Mouse (Mus musculus): ENCODE data around the gene Olfr1045. TPM values are rescaled to one million over a fixed set of nuclear protein-coding genes. Genes with fewer than 3 reads are reported as not detected.
"Not testable (repeated sequence)": the region's sequence is repeated elsewhere in the genome, so short reads cannot be mapped to it uniquely, and the experiment has no call there.

Olfr1045 gene
- polyA plus RNA-seq (2015; fragmentation: Nextera tagmentation; extraction: Ambion mirVana) = not detected in 2 replicates

GRCm38 (mm10) chr2:86202909-86203308 is at the start of gene Olfr1045:
Gene Olfr1045, minus strand, starts transcription at chr2:86203009.
- Histone ChIP-seq H3K4me1 (ENCODE audit: control insufficient read depth, insufficient read depth, low read length) (no peaks in the 10 kb centered on the region), H3K4me2 (ENCODE audit: low read length) (no peak within 1 kb of the TSS), H3K9ac (ENCODE audit: low read depth, low read length) (no peak within 1 kb of the TSS), H3K4me3 (ENCODE audit: low read depth, low read length) (no peak within 1 kb of the TSS), H3K27me3 (ENCODE audit: control insufficient read depth, insufficient read depth, low read depth, low read length) (no peaks in the 10 kb centered on the region), H3K27ac (ENCODE audit: low read length) (no peak within 1 kb of the TSS), H3K9me3 (replicated peaks; ENCODE audit: control insufficient read depth, low read length, poor library complexity, severe bottlenecking) (no peaks in the 10 kb centered on the region), H3K36me3 (ENCODE audit: control insufficient read depth, insufficient read depth, low read length) (no peaks in the 10 kb centered on the region)
- ATAC-seq = no peak

- no peaks in the 10 kb centered on the region for H3K27me3 ChIP-seq (ENCODE audit: control insufficient read depth, insufficient read depth, low read depth, low read length)
- H3K4me3 ChIP-seq (ENCODE audit: low read depth, low read length) = no peak within 1 kb of the TSS
- no peaks in the 10 kb centered on the region for H3K36me3 ChIP-seq (ENCODE audit: control insufficient read depth, insufficient read depth, low read length)
- no peaks in the 10 kb centered on the region for H3K4me1 ChIP-seq (ENCODE audit: control insufficient read depth, insufficient read depth, low read length)
- H3K9me3 ChIP-seq (replicated peaks; ENCODE audit: control insufficient read depth, low read length, poor library complexity, severe bottlenecking) = no peaks in the 10 kb centered on the region
- H3K27ac ChIP-seq (ENCODE audit: low read length) = no peak within 1 kb of the TSS
- no peak within 1 kb of the TSS for H3K9ac ChIP-seq (ENCODE audit: low read depth, low read length)
- H3K4me2 ChIP-seq (ENCODE audit: low read length) = no peak within 1 kb of the TSS
- no peak for ATAC-seq
Measured at GRCm38 (mm10) chr2:86240189-86240588, 37.4 kb upstream of the Olfr1045 start, which contains the start of gene Olfr1048. Gene Olfr1048, minus strand, starts transcription at chr2:86240289.

GRCm38 (mm10) chr2:86231301-86231700 is 28.5 kb upstream of the Olfr1045 start, which contains the start of gene Olfr1047:
Gene Olfr1047, minus strand, starts transcription at chr2:86231401.
- no peak within 1 kb of the TSS for H3K27ac ChIP-seq (ENCODE audit: low read length)
- H3K9me3 ChIP-seq (replicated peaks; ENCODE audit: control insufficient read depth, low read length, poor library complexity, severe bottlenecking) = no peaks in the 10 kb centered on the region
- H3K27me3 ChIP-seq (ENCODE audit: control insufficient read depth, insufficient read depth, low read depth, low read length) = no peaks in the 10 kb centered on the region
- no peak within 1 kb of the TSS for H3K4me3 ChIP-seq (ENCODE audit: low read depth, low read length)
- ATAC-seq = no peak
- no peaks in the 10 kb centered on the region for H3K4me1 ChIP-seq (ENCODE audit: control insufficient read depth, insufficient read depth, low read length)
- H3K4me2 ChIP-seq (ENCODE audit: low read length) = no peak within 1 kb of the TSS
- no peaks in the 10 kb centered on the region for H3K36me3 ChIP-seq (ENCODE audit: control insufficient read depth, insufficient read depth, low read length)
- 94% methylated on average over 1 of the region's 1 CpGs for WGBS
- H3K9ac ChIP-seq (ENCODE audit: low read depth, low read length) = no peak within 1 kb of the TSS

- Histone ChIP-seq H3K27me3 (ENCODE audit: control insufficient read depth, insufficient read depth, low read depth, low read length) (no peaks in the 10 kb centered on the region), H3K36me3 (ENCODE audit: control insufficient read depth, insufficient read depth, low read length) (no peaks in the 10 kb centered on the region), H3K4me2 (ENCODE audit: low read length) (no peak within 1 kb of the TSS), H3K4me1 (ENCODE audit: control insufficient read depth, insufficient read depth, low read length) (no peaks in the 10 kb centered on the region), H3K27ac (ENCODE audit: low read length) (no peak within 1 kb of the TSS), H3K4me3 (ENCODE audit: low read depth, low read length) (no peak within 1 kb of the TSS), H3K9ac (ENCODE audit: low read depth, low read length) (no peak within 1 kb of the TSS), H3K9me3 (replicated peaks; ENCODE audit: control insufficient read depth, low read length, poor library complexity, severe bottlenecking) (no peaks in the 10 kb centered on the region)
- 64% methylated on average over 2 of the region's 2 CpGs for WGBS
- ATAC-seq = no peak
Measured at GRCm38 (mm10) chr2:86219214-86219613, 16.4 kb upstream of the Olfr1045 start, which contains the start of gene Olfr1046. Gene Olfr1046, minus strand, starts transcription at chr2:86219314.

GRCm38 (mm10) chr2:86195863-86196262 is 6.9 kb downstream of the Olfr1045 start:
- no peak for ATAC-seq
- WGBS = 61% methylated on average over 1 of the region's 1 CpGs
- H3K4me3 ChIP-seq (ENCODE audit: low read depth, low read length) = no peak overlapping the region

GRCm38 (mm10) chr2:86185583-86185982 is 17.2 kb downstream of the Olfr1045 start, which contains the start of gene Olfr52:
Gene Olfr52, minus strand, starts transcription at chr2:86185683.
- ATAC-seq = no peak
- no peaks in the 10 kb centered on the region for H3K27me3 ChIP-seq (ENCODE audit: control insufficient read depth, insufficient read depth, low read depth, low read length)
- no peak within 1 kb of the TSS for H3K4me2 ChIP-seq (ENCODE audit: low read length)
- no peaks in the 10 kb centered on the region for H3K9me3 ChIP-seq (replicated peaks; ENCODE audit: control insufficient read depth, low read length, poor library complexity, severe bottlenecking)
- H3K4me1 ChIP-seq (ENCODE audit: control insufficient read depth, insufficient read depth, low read length) = no peaks in the 10 kb centered on the region
- no peaks in the 10 kb centered on the region for H3K36me3 ChIP-seq (ENCODE audit: control insufficient read depth, insufficient read depth, low read length)
- H3K27ac ChIP-seq (ENCODE audit: low read length) = no peak within 1 kb of the TSS
- H3K4me3 ChIP-seq (ENCODE audit: low read depth, low read length) = no peak within 1 kb of the TSS
- H3K9ac ChIP-seq (ENCODE audit: low read depth, low read length) = no peak within 1 kb of the TSS

More at GRCm38 (mm10) chr2:86195863-86196262, 6.9 kb downstream of the Olfr1045 start:
- H3K27ac ChIP-seq (ENCODE audit: low read length) = no peak overlapping the region
- no peak overlapping the region for H3K9ac ChIP-seq (ENCODE audit: low read depth, low read length)
- no peaks in the 10 kb centered on the region for H3K9me3 ChIP-seq (replicated peaks; ENCODE audit: control insufficient read depth, low read length, poor library complexity, severe bottlenecking)
- no peaks in the 10 kb centered on the region for H3K36me3 ChIP-seq (ENCODE audit: control insufficient read depth, insufficient read depth, low read length)
- no peaks in the 10 kb centered on the region for H3K4me1 ChIP-seq (ENCODE audit: control insufficient read depth, insufficient read depth, low read length)
- H3K27me3 ChIP-seq (ENCODE audit: control insufficient read depth, insufficient read depth, low read depth, low read length) = no peaks in the 10 kb centered on the region
- no peak overlapping the region for H3K4me2 ChIP-seq (ENCODE audit: low read length)

- WGBS = 83% methylated on average over 3 of the region's 3 CpGs
- Histone ChIP-seq H3K36me3 (ENCODE audit: control insufficient read depth, insufficient read depth, low read length) (no peaks in the 10 kb centered on the region), H3K4me1 (ENCODE audit: control insufficient read depth, insufficient read depth, low read length) (no peaks in the 10 kb centered on the region), H3K9ac (ENCODE audit: low read depth, low read length) (no peak overlapping the region), H3K27ac (ENCODE audit: low read length) (no peak overlapping the region), H3K4me3 (ENCODE audit: low read depth, low read length) (no peak overlapping the region), H3K9me3 (replicated peaks; ENCODE audit: control insufficient read depth, low read length, poor library complexity, severe bottlenecking) (no peaks in the 10 kb centered on the region), H3K4me2 (ENCODE audit: low read length) (no peak overlapping the region), H3K27me3 (ENCODE audit: control insufficient read depth, insufficient read depth, low read depth, low read length) (no peaks in the 10 kb centered on the region)
- ATAC-seq = no peak
Measured at GRCm38 (mm10) chr2:86179950-86180349, 22.9 kb downstream of the Olfr1045 start.

GRCm38 (mm10) chr2:86177720-86178119 is 25.1 kb downstream of the Olfr1045 start, which contains the start of gene Olfr1044:
Gene Olfr1044, minus strand, starts transcription at chr2:86177820.
- no peaks in the 10 kb centered on the region for H3K9me3 ChIP-seq (replicated peaks; ENCODE audit: control insufficient read depth, low read length, poor library complexity, severe bottlenecking)
- H3K36me3 ChIP-seq (ENCODE audit: control insufficient read depth, insufficient read depth, low read length) = no peaks in the 10 kb centered on the region
- no peaks in the 10 kb centered on the region for H3K4me1 ChIP-seq (ENCODE audit: control insufficient read depth, insufficient read depth, low read length)
- no peak within 1 kb of the TSS for H3K4me3 ChIP-seq (ENCODE audit: low read depth, low read length)
- H3K27ac ChIP-seq (ENCODE audit: low read length) = no peak within 1 kb of the TSS
- no peak within 1 kb of the TSS for H3K4me2 ChIP-seq (ENCODE audit: low read length)
- H3K27me3 ChIP-seq (ENCODE audit: control insufficient read depth, insufficient read depth, low read depth, low read length) = no peaks in the 10 kb centered on the region
- no peak for ATAC-seq
- no peak within 1 kb of the TSS for H3K9ac ChIP-seq (ENCODE audit: low read depth, low read length)

- not testable (repeated sequence) for H3K27me3 ChIP-seq (ENCODE audit: control insufficient read depth, insufficient read depth, low read depth, low read length); H3K9me3 ChIP-seq (replicated peaks; ENCODE audit: control insufficient read depth, low read length, poor library complexity, severe bottlenecking); H3K27ac ChIP-seq (ENCODE audit: low read length); ATAC-seq; H3K9ac ChIP-seq (ENCODE audit: low read depth, low read length); H3K4me3 ChIP-seq (ENCODE audit: low read depth, low read length); H3K4me1 ChIP-seq (ENCODE audit: control insufficient read depth, insufficient read depth, low read length); H3K36me3 ChIP-seq (ENCODE audit: control insufficient read depth, insufficient read depth, low read length); H3K4me2 ChIP-seq (ENCODE audit: low read length)
- WGBS = 95% methylated on average over 7 of the region's 7 CpGs
Measured at GRCm38 (mm10) chr2:86175422-86175821, 27.4 kb downstream of the Olfr1045 start.

Data from midbrain, embryonic 16.5 days (tissue).